Mouse (Mus musculus) cerebral cortex, adult 2 months (tissue): ENCODE data around the gene Wdr24.

ENCODE experiments used
- WGBS: fragments of 180-500 bp; shearing (Covaris S2); methylation state at CpG from one replicate; pipeline ENCODE4 v1.1.7; 2018; 5-methylcytosine and 5-hydroxymethylcytosine counted together

Wdr24 gene

DNA sequence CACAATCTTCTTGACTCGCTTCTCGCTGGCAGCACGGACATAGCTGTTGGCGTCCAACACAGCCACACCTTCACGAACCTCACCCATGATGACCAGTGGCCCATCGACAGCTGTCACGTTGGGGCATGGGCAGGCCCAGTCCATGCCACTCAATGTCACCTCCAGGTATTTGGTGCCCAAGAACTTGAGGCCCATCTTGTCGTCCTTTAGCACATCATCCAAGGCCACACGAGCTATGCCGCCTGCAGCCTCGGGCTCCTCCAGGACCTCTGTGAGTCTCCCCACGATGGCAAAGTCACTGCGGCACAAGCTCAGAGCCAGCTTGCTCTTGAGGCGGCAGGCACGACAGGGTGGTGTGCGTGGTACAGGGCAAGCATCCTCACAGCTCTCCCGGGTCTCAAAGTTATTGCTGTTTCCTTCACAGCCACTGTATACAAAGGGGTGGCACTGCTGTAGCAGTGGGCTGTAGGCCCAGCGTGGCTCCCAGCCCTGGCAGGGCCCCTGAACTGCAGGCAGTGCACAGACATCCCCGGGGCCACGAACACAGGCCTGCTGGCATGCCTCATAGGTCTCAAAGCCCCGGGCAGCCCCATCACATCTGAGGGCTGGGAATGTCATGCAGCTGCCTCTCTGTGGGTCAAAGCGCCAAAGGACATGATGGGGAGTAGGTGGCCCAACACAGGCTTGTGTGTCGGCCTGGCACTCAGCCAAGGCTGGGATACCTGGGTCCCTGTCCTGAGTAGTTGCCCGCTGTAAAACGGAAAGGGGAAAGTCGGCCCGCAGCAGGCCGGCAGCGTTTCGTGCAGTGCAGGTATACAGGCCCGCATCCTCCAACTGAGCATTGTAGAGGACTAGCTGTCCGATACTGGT, 54.5 kb downstream of the Wdr24 start:
- 90% methylated on average over 32 of the region's 32 CpGs for WGBS
